Mouse (Mus musculus) right cerebral cortex, adult 18-20 months (tissue): ENCODE data around the gene Ncor1.
"Not testable (repeated sequence)": the region's sequence is repeated elsewhere in the genome, so short reads cannot be mapped to it uniquely, and the experiment has no call there.

Experiments used
- DNase-seq: peaks from one replicate; pipeline ENCODE4 v3.0.0; 2022; ENCODE audit warnings: mixed read lengths

The Ncor1 gene

DNA sequence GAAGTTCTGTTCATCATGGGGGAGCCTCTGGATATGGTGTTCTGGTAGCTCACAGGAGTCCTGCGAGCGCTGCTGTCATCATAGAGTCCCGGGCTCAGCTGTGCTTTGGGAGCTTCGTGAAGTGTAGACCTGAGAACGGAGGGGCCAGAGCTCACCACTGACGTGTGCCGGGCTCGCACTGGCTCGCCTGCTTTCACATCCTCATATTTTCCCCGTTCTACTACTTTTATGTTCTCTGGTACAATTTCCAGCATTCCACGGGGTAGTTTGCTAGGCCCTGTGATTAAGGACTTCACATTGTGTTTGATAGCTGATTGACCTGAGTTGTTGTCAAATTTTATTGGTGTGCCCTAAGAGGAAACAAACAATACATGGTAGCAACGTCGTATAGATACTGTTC lies 115.3 kb downstream of the Ncor1 start:
- DNase-seq, result no peak

DNA sequence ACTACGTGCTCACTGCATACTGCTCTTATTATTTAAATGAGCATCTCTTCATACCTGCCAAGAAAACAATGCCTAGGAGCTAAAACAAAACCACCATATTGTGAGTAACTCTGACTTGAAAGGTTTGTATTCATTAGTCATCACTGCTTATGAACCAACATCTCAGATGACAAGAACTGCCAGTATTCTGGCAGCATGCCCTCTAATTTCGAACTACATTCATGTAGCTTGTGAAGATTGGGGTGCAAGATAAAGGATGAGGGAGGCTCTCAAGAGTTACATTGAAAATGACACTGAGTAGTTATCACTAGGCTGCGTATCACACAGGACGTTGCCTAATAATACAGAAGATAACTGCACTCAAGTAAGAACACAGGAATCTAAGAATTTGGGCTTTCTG lies 126.1 kb downstream of the Ncor1 start:
- DNase-seq, result no peak

DNA sequence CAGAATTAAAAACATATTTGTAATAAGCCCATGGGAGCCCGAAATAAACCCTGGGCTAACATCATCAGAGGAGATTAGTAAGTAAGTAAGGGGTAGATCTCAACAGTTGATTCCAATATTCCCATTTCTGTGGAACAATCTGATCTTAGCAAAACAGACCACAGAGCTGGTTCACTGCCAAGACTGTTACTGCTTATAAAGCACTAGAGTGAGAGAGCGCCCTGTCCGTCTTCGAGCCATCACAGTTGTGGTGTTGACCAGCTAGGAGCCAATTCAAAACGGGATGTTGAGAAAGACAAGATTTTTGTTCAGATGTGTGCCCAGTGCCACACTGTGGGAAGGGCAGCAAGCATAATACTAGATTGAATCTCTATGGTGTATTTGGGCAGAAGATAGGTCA lies 127.2 kb downstream of the Ncor1 start:
- DNase-seq, result no peak

DNA sequence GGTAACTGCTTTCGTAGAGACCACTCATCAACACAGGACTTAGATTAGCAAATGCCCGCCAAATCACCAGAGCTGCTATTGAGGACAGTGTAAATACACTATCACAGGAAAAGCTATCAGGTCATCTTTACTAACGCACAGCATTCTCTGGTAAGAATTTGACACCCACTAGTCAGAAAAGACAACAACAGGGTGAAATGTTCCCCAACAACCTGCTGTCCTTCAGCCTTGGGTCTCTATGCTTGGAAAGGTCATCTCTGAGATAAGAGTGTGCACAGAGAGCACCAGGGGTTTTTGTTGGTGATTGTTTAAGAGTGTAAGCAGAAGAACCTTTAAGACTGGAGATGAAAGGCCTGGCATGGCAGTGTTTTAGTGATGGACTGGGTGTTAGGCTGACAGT lies 134.7 kb downstream of the Ncor1 start:
- no peak for DNase-seq

DNA sequence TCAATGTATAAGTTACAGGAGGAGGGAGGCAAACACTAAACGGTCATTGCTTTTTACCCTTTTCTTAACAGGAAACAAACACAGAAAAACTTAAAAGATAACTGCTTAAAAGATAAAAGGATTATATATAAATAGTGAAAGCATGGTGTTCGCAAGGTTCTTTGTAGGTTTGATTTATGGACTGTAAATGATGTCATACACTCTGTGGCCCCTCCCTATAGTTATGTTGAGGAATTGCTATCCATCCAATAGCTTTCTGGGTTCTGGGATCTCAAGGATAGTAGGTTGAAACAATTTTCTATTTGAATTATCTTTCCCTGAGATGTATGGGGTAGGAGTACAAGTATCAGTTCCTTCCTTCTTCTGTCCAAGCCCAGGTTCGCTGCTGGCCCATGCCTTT lies 138.2 kb downstream of the Ncor1 start:
- no peak for DNase-seq

DNA sequence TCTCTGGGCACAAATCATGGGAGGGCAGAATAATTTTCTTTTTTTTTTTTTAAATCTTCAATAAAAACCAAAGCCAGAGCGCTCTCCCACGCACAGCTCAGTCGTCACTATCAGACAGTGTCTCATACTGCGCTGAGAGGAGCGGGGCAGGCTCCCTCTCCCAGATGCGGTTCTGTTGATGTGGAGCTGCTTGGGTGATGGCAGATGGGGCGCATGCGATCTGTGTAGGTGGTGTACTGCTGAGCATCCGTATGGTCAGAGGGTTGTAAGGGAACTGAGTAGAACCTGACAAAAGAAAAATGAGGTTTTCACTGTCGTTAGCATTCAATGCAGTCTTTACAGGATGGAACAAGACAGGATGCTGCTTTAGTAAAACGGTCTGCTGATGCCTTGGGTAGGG lies 140.6 kb downstream of the Ncor1 start:
- peak; percentile 88 for DNase-seq

DNA sequence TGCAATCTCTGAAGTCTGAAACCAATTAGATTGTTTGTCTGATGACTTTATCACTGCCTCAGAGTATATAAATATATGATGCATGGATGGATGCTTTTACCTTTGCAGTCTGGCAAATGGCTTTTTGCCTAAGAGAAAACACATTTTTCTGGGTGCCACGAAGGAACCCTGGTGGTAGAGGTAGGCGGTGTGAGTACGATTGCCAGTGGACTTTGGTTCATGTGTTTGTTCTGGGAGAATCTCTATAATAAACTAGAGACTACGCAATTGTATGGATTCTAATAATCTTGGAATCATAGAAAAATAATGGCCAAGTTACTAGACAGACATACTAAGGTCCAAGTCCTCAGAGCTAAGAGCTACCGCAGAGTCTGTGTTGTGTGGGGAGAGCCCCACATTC lies 143.4 kb downstream of the Ncor1 start:
- DNase-seq, result no peak

DNA sequence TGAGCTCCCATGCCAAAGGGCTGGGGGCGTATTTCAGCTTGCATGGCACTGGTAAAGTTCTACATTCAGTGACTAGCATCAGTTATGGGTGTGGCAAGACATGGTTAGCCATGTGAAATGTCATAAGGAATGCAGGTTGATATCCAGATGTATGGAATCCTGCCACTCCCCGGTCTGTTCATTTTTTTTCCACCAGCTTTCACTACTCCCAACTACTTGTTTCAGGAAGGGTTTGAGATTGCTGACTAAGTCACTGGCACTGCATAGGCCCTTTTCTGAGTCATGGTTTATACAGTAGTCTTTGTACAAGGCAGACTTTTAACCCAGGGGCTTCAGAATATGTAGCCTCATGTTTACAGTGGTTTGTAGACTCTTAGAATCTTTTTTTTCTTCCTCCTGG lies 149.0 kb downstream of the Ncor1 start:
- DNase-seq, result no peak

DNA sequence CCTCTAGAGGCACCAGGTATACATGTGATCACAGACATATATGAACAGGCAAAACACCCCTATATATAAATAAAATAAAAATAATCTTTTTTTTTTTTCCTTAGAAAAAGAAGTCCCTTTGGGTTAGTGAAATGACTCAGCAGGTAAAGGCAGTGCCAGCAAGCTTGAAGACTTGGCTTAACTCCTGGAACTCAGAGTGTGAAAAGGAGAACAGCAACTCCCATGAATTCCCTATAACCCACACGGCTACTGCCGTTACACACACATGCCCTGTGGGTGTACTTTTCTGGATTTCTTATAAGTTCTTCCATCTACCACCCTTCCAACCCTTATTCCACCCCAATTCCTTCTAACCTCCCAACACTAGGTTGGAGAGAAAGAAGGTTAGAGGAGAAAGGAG lies 152.5 kb downstream of the Ncor1 start:
- DNase-seq, result peak; percentile 55

DNA sequence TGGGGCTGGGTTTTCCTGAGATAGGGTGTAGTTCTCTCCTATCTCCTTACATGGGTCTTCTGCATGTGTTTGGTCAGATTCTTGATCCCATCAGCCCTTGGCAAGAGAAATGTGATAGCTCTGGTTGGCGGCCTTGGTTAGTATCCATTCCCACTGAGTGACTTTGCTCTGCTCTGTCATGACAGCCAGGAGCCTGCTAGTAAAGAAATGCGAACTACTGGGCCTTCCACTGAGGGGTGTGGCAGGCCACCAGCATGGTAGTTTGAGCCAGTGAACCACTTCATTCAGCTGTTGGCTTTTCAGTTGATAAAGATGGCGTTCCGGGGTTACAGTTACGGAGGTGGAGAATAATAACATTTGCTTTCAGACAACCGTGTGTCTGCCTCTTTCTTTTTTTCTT lies 159.5 kb downstream of the Ncor1 start:
- no peak for DNase-seq

DNA sequence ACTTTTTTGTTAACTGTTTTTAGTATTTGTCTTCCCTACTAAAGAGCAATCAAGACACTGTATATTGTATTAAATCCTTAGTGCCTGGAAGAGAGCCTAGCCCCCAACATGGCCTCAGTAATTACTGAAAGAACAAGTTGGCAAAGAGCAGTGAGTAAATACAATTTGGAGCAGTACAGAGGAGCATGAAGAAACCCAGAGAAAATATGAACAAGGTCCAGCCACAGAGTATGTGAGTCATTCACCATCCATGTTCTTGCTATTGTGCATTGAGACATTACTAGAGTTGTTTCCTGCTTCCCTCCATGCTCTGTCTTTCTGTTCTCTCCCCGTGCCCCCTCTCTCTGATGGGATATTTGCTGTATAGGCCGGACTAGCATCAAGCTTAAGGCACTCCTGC lies 164.2 kb downstream of the Ncor1 start:
- DNase-seq, result no peak

DNA sequence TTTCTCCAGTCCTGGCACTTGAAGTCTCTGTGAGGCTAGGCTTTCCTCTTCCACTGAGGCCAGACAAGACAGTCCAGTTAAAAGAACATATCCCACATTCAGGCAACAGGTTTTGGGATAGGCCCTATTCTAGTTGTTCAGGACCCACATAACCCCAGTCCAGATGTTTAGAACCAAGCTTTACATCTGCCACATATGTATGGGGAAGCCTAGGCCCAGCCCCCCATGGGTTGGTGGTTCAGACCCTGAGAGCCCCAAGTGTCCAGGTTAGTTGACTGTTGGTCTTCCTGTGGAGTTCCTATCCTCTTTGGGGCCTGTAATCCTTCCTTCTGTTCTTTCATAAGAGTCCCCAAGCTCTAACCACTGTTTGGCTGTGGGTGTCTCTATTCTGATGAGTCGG lies 170.6 kb downstream of the Ncor1 start:
- DNase-seq, result no peak

DNA sequence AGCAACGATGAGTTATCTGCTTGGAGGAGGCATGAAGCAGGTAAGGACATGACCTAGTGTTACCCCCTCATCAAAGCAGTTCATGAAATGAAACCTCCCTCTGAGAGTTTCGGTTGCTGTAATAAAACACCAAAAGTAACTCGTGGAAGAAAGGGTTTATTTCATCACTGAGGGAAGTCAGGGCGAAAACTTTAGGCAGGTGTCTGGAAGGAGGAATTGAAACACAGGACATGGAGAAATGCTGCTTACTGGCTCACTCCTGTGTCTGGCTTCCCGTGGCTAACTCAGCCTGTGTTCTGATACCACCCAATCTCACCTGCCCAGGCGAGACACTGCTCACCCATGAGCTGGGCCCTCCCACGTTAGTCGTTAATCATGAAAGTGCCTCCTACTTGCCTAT lies 173.3 kb downstream of the Ncor1 start:
- DNase-seq, result no peak

DNA sequence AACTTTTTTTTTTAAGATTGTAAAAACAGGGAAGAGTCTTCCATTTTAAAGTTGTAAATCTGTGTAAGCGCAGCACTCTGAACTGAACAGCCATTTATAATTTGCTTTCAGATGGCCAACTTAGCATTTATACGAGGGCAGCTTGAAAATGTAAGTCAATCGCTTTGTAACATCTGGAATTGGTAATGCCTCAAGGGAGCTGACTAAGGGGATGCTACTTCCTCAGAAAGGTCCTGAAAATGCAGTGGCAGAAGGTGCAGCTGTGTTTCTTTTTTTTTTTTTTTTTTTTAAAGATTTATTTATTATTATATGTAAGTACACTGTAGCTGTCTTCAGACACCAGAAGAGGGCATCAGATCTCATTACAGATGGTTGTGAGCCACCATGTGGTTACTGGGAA lies 174.3 kb downstream of the Ncor1 start:
- not testable (repeated sequence) for DNase-seq

DNA sequence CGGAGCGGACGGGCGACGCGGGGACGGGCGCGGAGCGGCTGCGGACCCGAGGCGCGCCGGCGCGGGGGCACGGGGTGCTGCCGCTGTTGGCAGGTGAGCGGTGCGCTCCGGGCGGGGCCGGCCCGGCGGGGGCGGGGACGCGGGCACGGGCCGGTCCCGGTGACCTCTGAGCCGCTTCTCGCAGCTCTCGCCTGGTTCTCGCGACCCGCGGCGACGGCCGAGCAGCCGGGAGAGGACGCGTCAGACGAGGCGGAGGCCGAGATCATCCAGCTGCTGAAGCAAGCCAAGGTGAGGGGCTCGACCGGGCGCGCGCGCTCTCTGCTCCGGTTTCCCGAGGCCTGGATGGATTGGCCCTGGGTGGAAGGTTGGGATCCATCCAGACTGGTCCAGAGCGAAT lies 176.7 kb downstream of the Ncor1 start:
- no peak for DNase-seq

DNA sequence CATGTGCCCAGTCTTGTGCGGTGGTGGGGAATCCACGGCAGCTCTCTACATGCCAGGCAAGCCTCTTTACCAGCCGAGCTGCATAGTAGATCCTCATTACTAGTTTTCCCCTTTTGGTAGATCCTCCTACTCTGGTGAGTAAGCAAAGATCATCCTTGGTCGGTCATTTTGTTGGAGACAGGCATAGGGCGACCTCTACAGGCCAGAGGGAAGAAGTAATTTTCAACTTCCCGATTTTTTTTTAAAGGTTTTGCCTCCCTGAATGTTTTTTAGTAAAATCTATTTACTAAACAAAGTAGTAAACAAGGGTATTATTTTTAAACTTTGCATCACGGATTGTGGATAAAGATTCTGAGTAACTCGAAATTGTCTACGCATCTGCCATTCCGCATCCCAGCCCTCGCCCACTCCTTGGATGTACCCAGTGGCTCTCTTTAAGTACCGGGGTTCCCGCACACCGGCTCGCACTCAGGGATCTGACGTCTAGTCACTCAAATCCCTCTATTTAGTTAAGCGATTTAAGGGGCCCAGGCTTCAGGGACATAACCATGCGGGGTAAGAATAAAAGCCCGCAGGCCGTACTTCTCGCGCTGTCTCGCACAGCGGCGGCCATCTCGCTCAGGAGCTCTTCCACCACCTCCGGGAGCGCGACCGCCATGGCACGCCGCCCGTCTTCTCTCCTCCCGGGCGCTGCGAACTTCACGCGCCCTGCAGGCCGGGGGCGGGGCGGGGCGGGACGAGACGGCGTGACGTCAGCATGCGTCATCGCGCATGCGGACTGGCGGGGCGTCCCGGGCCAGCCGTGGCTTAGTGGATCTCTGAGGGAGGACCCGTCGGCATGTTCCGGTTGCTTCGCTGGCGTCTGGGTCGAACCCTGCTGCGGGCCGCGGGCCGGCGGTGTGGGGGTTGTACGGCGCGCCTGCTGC lies 177.4 kb downstream of the Ncor1 start, which contains the start of the genes Zswim7 and Ttc19:
Gene Zswim7 (minus strand): TSS at position 701 of the 926 bp plus-strand sequence.
Gene Ttc19 (plus strand): TSS at position 799 of the 926 bp plus-strand sequence.
- DNase-seq, result peak; percentile 93

DNA sequence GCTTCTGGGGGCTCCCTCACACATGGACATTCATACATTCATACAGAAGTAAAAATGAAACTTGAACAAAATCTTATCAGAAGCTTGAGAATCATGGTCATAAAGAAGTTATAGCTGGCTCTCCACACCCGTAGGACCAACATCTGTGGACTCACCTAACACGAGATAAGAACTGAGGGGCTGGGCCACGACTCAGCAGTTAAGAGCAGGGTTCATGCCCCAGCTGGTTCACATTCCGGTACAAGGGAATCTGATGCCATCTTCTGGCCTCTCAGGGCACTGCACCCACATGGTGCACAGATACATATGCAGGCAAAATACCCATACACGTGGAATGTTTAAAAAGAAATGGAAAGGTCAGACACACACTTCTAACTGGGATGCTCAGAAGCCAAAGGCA lies 180.3 kb downstream of the Ncor1 start:
- DNase-seq, result no peak

DNA sequence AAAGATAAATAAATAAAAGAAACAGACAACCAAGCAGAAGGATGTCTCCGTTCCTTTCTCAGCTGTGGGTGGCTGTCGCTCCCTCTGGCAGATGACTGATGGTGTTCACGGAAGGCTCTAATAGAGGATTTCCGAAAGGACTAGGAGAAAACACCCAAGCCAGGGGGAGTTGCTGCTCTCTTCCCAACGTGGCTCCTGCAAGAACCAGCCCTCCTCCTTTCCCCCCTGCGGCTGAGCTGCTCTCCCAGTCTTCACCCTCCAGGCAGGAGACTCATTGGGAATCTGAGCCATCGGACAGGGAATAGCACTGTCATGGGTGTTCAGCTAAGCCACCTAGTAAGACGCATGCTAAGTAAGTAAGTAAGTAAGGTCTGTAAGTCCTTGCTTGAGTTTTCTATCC lies 181.3 kb downstream of the Ncor1 start:
- no peak for DNase-seq

DNA sequence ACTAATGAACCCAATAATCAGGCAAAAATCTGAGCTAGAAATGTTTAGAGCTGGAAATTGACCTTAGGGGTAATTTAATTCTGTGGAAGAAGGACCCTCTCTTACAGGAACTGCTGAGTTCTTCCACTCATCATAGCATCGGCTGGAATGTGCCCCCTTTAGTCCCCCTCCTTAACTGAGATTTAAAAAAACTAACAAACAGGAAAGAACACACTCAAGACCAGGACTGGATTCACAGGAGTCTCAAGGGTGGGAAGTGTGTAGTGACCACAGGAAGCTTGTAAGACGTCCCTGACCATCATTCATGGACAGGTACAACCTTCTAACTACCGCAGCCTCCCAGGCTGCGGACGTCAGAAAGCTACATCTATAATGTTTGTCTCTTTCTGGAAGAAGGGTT lies 187.5 kb downstream of the Ncor1 start:
- DNase-seq, result no peak

DNA sequence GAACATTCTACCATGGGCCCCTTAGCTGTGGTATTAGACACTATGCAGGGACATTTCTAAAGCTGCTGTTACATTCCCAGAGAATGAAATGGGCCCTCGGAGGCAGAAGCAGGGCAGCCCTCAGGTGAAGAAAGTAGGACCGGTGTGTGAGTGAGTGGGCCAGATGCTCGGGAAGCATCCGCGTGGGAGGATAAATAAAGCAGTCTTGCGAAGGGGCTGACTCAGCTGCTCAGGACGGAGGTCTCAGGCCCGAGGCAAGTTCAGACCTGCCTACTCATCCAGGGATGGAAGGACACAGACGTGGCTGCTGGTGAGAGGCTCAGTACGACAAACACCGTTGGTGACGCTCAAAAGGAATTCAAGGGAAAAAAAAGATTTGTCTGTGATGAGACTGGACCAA lies 189.2 kb downstream of the Ncor1 start:
- DNase-seq, result no peak

DNA sequence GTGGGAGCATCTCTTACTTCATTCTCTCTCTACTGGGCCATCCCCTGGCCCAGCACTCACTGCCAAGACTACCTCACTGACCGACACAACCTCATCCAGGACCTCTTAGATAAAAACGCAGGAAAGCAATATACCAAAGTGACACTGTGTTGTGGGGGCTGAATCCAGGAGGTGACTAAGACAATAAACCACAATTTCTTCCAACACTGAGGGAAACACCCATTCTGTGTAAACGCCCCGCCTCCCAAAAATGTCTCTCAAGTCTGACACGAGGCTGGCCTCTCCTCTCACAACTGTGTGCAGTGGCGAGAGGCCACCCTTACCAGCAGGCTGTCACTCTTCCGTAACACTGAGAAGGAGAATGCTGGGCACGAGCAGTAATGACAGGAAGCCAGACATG lies 190.0 kb downstream of the Ncor1 start:
- DNase-seq, result no peak

DNA sequence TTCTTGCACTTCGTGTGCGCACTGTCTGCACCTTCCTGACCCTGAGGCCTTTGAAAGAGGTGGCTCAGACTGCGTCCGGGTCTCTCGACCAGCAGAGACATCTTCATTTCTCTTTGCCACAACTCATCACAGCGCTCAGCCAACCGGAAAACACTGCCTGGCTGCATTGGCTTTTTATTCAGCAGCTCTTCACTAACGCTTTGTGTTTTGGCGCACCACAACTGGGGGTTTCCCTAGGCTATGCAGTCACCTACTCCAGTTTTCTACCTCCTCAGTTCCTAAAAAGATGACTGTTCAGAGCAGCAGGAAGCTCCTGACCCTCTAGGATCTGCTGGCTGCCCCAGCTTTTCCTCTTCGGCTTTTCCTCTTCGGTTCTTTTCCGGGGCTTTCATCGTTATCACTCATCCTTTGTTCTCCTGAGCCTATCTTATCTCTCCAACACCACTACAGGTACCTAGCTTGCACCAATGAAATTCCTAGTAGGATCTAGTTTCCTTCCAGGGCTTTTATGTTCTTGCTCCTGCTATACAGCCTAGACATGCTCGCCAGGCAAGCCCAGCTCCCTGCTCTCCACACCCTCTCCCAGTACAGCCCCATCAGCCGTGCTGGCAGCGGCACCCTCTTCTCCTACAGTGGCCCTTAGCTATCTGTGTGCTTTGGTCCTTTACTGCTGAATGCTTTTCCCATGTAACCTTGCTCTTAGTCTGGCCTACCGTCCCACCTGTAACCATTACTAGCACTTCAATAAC lies 191.7 kb downstream of the Ncor1 start:
- DNase-seq, result no peak
